Mouse (Mus musculus) embryo, embryonic 9.5 days (tissue): ENCODE measurements around the gene B430218F22Rik.
"Not testable (repeated sequence)": the region's sequence is repeated elsewhere in the genome, so short reads cannot be mapped to it uniquely, and the experiment has no call there.

Experiments
- DNase-seq: peaks from one replicate; pipeline ENCODE4 v3.0.0-alpha.2; 2017; ENCODE audit errors: extremely low spot score

Gene B430218F22Rik

DNA sequence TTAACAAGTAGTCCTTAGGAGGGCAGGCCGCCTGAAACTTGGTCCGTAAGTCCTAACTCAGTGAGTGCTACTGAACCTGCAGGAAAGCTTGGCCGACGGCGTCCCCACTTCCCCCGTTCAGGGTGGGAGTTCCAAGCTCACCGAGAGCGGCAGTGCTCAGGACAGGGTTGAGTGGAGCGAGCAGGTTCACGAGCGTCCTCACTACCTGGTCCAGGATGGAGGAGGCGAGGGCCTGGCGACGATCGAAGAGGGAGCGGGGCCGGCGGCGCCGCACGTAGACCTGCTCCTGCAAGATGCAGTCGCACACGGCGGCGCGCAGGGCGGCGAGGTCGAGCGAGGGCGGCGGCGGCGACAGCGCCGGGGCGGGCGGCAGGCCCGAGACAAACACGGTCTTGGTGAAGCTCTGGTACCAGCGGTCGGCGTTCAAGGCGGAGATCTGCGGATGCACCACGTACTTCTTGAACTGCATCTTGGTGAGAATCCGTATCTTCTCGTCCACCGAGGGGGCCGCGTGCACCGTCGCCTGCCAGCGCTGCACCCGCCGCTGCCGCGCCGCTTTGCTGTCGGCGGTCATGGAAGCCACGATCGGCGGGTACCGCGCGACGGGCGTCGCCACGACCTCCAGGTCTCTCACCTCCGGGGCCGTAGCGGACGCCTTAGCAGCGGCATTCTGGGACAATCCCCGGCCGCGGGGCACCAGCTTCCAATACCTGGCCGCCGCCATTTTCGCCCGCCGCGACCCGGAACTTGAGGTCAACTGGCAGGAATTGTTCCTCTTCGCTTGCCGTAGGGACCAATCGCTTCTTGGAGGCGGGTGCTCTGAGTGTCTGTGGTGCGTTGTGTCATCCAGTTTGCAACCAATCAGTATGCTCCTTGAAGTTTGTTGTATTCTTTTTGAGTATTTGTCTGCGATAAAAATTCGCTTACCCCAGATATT, at the start of gene B430218F22Rik, which contains the start of gene Mrps30:
TSS of gene B430218F22Rik (plus strand) at position 120 of the 937 bp plus-strand sequence.
TSS of gene Mrps30 (minus strand) at position 742 of the 937 bp plus-strand sequence.
- peak; percentile 92 for DNase-seq

DNA sequence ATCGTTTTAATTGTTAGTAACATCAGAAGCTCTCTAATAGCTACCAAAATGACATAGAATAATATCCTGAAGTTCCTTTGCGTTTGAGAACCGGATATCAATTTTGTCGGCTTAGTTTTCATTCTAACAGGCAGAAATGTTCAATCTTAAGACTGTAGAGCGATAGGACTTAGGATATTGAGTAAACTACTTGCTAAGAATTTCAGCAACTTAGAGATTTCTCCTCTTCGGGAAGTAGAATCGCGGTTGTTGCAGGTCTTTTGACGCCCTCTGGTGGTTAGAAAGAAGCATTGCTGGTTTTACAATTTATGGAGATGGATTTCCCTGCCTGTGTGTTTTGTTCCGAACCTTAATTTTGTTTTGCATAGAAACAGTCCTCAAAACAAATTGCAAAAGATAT, 36.2 kb upstream of the B430218F22Rik start:
- peak; percentile 15 for DNase-seq

DNA sequence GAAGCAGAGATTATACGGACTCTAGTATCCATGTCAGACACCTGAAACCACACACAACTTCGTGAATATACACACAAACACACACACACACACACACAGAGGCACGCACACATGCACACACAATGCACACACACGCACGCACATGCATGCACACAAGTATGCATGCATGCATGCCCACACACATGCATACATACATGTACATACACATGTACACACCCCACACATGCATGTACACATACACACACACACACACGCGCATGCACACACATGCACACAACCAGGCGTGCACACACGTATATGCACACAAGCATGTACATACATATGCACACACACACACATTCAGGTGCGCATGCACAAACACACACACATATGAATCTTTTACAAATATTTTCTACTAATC, 35.6 kb upstream of the B430218F22Rik start:
- DNase-seq, result no peak

DNA sequence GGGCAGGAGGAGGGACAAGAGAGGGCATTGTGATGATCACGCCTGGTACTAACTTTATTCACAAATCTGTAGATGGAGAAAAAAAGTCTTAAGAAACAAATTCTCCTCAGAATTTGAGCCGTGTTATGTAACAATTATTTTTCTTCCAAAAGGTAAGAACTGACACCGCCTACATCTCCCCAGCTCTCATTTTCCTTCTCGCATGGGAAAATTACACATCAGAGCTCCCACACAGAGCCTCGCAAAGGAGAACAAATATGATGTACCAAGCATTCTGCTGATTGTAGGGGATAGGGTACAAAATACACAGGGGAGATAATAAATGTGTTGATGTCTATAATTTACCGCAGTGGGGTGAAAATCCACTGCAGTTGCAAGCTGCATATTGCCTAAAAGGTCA, 23.1 kb upstream of the B430218F22Rik start:
- no peak for DNase-seq

DNA sequence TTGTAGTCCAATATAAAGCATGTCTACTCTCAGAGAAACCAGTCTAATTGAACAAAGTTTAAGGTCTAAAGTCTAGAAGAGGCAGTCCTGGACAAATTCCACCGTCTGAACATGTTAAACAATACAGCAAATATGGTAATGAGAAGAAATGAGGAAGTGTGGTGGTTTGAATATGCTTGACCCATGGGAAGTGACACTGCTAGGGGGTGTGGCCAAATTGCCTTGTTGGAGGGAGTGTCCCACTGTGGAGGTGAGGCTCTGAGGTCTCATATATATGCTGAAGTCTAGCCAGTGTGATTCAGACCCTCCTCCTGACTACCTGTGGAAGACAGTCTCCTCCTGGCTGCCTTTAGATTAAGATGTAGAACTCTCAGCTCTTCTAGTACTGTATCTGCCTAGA, 20.7 kb upstream of the B430218F22Rik start:
- no peak for DNase-seq

DNA sequence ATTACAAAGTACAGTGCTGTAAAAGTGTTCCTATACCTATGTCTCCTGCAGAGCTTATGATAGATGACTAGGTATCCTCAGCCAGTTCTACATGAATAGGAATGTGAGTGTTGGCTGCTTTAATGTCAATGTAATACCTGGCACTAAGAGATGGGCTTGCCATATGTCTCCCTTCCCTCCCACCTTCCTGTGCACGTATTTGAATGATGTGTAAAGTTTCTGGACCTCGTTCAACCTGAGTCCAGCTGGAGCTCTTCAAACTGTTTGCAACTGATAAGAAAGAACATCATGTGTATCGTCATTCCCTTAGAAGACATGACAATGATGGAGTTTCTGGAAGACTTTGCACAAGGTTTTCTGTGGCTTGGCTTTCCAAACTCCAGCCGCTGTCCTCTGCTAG, 13.6 kb upstream of the B430218F22Rik start:
- DNase-seq, result no peak

DNA sequence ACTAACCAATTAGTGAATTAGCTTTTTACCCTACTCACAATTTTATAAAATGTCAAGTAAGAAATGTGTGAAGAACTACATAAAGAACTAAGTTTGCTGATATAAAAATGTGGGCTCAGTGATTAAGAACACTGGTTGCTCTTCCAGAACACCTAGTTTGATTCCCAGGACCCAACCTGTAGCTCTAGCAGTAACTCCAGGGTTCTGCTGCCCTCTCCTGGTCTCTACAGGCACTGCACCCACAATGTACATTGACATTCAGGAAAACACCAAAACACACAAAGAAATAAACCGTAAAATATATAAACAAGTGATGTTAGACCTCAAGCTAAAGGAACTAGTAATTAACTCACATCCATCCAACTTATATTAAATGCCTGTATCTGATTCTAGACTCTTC, 7.3 kb upstream of the B430218F22Rik start:
- peak; percentile 57 for DNase-seq

DNA sequence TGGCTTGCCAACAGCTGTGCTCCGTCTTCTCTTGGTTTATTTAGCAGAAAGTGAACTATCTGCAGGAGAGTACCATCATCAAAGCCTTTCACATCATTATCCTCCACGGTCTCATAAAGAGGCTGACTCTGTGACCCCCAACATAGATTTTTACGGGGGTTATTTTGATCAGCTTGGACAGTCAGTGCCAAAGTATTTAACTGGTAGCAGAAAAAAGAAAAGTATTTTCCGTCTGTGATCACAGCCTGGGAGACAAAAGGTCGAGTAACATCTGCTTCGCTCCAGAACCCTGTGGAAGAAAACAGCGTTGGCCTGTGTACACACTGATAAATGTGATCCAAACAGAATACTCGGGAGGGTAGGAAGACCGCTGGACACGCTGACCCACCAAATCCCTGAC, 6.0 kb upstream of the B430218F22Rik start:
- no peak for DNase-seq

DNA sequence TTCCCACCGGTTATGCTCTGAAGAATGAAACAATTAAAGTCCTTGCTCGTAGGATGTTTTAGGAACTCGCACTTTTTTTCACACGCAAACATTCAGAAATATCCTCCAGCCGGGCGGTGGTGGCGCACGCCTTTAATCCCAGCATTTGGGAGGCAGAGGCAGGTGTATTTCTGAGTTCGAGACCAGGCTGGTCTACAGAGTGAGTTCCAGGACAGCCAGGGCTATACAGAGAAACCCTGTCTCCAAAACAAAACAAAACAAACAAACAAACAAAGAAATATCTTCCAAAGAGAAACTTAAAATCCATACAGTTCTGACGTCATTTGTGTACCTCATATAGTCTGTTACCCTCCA, 995 bp downstream of the B430218F22Rik start:
- not testable (repeated sequence) for DNase-seq

DNA sequence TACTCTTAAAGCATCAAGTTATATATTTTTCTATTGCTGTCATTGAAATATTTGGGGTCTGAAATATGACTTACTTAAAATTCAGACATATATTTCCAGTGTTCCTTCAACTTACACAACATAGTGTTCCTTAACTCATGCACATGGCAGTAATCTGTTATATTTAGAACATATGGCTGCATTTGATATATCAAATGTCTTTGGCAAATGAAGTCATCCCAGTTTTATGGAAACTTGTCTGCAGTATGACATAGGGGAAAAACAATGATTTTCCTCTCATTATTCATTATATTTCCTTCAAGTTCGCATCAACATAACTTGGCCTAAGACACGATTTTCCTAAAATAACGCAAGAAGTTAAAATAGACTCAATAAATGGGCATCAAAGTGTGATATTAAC, 9.4 kb downstream of the B430218F22Rik start:
- DNase-seq, result no peak

DNA sequence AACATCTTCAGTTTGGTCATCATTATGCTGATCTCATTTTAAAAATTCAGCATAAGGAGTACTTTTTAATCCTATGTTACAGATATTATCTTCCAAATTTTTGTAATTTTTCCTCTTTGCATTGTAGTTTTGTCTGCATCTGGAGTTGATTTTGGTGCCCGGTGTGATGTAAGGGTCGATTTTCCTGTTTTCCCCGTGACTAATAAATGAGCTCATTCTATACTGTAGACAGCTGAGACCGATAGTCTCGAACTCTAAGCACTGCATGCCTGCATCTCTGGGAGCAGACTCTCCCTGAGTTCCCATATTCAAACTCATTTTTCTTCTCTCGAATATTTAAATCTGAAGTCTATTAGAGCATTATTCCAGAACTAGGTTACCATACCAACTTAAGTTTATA, 13.9 kb downstream of the B430218F22Rik start:
- DNase-seq, result no peak

DNA sequence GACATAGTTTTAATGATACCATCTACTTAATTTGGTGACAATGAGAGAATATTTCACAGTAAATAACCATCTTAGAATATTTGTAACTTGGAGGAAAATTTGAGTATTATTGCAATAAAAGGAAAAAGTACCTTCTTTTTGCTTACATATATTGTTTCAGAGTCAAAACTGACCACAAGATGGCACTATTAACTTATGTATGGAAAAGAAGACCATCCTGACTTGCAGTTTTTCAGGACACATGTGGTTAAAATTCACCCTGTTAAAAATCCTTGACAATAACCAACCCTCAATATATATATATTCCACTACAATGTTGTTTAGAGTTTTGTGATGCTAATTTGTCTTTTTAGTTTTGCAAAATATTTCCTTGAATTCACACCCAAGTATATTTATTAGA, 17.1 kb downstream of the B430218F22Rik start:
- peak; percentile 43 for DNase-seq

DNA sequence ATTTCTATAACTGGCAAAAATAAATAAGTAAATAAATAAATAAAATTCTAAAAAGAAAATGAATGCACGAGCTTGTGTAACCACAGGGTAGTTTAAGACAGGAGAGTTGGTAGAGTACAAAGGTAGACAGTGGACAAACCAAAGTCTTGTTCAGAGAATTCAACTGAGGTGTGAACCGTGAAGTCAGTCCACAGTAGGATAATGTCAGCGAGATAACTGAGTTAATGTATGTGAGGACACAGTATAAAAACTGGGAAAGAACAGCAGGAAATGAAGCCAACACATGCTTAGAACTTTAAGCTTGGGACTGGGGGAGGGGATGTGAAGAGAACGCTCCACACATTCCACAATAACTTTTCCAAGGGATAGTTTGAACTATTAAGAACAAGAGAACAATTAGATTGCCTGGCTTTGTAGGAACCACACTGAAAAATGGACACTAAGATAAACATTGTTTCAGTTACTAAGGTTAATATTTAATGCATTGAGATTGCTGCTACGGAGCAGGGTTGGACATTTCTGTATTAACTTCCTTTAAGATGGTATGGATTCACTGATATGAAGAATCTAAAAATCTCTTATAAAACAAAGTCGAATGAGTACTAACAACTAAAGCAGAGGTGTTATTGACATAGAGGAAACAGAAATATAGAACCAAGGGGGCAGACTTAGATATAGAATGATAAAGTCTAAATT, 25.0 kb downstream of the B430218F22Rik start:
- DNase-seq, result no peak

DNA sequence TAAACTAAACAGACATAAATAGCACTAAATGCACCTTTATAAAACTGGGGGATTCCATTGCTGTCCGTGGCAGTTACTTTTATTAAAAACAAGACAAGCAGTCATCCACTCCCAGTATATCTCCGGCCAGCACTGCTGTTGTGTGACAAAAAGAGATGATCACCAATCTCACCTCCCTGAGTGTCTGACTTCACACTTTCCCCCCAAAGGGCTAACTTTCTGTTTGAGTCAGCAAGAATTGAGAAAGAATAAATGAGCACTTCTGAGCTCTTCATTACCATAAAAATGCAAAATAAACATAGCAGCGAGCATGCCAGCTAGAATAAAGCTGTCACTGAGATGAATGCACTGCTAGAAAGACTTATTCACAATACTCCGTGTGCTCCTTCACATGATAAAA, 31.7 kb downstream of the B430218F22Rik start:
- DNase-seq, result no peak

DNA sequence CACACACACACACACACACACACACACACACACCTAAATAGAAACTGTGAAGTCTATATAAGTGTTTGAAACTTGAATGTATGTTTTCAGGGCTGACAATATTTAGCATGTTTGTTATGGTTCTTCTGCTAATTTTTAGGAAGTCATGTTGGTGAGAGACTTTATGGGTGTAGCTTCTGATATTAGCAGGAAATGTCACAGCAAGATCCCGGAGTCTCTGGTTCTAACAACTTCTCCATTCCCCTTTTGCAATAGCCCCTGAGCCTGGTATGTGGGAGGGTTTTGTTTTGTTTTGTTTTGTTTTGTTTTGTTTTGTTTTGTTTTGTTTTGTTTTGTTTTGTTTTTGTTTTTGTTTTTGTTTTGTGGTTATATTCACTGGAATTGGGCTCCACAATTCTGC, 34.0 kb downstream of the B430218F22Rik start:
- no peak for DNase-seq

DNA sequence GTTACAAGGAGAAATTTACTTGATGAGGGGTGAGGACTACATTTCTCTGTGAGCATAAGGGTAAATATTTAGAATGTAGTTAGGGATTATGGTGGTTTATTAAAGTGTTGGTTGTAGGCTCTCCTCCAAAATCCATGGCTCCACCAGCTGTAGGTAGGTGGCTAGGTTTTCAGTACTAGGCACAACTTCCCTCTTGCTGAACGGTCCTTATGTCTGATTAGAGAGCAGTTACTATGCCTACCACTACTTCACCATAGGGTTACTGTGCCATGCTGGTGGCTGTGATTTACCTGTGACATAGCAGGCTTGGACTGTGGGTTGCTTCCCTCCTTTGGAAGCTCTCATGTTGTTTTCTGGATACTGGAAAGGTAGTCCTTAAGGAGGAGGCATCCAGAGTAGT, 34.4 kb downstream of the B430218F22Rik start:
- no peak for DNase-seq
